Mouse (Mus musculus) stomach, embryonic 16.5 days (tissue): ENCODE measurements at regions not wholly inside any gene's neighbourhood (a gene's known extent, or its start where the extent isn't known, plus 50 kb on each side); places are given as distances from the start of the nearest gene placed in this dataset.

Experiments used
- ATAC-seq: fragments of 200-750 bp; cut with Nextera tagmentation; 2 replicates; pipeline ENCODE4 v1.8.0; 2017; ENCODE audit warnings: moderate number of reproducible peaks, moderate TSS enrichment; ENCODE audit not compliant: insufficient read depth, low FRiP score
- H3K27ac ChIP-seq: fragments of 300-500 bp; sonication (generic); 2 replicates; pipeline ENCODE4 v1.5.1; 2014; ENCODE audit warnings: low read length
- H3K27me3 ChIP-seq: fragments of 300-500 bp; sonication (generic); 2 replicates; pipeline ENCODE4 v1.6.1; 2014; ENCODE audit warnings: low read length, control low read depth, mixed read lengths; ENCODE audit not compliant: control insufficient read depth, insufficient read depth
- H3K36me3 ChIP-seq: fragments of 300-500 bp; sonication (generic); 2 replicates; pipeline ENCODE4 v1.6.1; 2014; ENCODE audit warnings: low read length; ENCODE audit not compliant: control insufficient read depth, insufficient read depth
- H3K4me1 ChIP-seq: fragments of 300-500 bp; sonication (generic); 2 replicates; pipeline ENCODE4 v1.6.1; 2014; ENCODE audit warnings: low read length, control low read depth, mixed read lengths; ENCODE audit not compliant: control insufficient read depth, insufficient read depth
- H3K4me2 ChIP-seq: fragments of 300-500 bp; sonication (generic); 2 replicates; pipeline ENCODE4 v1.6.1; 2014; ENCODE audit warnings: low read depth, low read length, mixed read lengths
- H3K4me3 ChIP-seq: fragments of 300-500 bp; sonication (generic); replicated peaks from 2 replicates; pipeline ENCODE4 v1.5.1; 2014; ENCODE audit warnings: mild to moderate bottlenecking, low read length
- H3K9ac ChIP-seq: fragments of 300-500 bp; sonication (generic); 2 replicates; pipeline ENCODE4 v1.6.1; 2014; ENCODE audit warnings: low read length
- H3K9me3 ChIP-seq: fragments of 300-500 bp; sonication (generic); replicated peaks from 2 replicates; pipeline ENCODE4 v1.6.1; 2016; ENCODE audit warnings: low read length, control low read depth; ENCODE audit not compliant: control insufficient read depth
- WGBS: fragments of 180-500 bp; shearing (Covaris S2); extraction: QIAGEN DNeasy Blood & Tissue Kit; methylation state at CpG from one replicate; pipeline ENCODE4 v1.1.7; 2014; 5-methylcytosine and 5-hydroxymethylcytosine counted together

- Histone ChIP-seq H3K4me3 (no peak overlapping the region), H3K27ac (no peak overlapping the region), H3K4me1 (no peaks in the 10 kb centered on the region), H3K27me3 (no peaks in the 10 kb centered on the region), H3K9me3 (no peaks in the 10 kb centered on the region), H3K9ac (no peak overlapping the region), H3K36me3 (no peaks in the 10 kb centered on the region), H3K4me2 (no peak overlapping the region)
- no peak for ATAC-seq
- WGBS: 88% methylated on average over 3 of the region's 3 CpGs
These were observed 95.0 kb upstream of the Slc4a7 start for GRCm38 (mm10) chr14:14607074-14607473.

GRCm38 (mm10) chr14:14612245-14612644, 89.8 kb upstream of the Slc4a7 start:
- no peaks in the 10 kb centered on the region for H3K4me1 ChIP-seq
- ATAC-seq: no peak
- no peak overlapping the region for H3K4me3 ChIP-seq
- H3K27me3 ChIP-seq: no peaks in the 10 kb centered on the region
- no peak overlapping the region for H3K4me2 ChIP-seq
- H3K9me3 ChIP-seq: no peaks in the 10 kb centered on the region
- no peak overlapping the region for H3K27ac ChIP-seq
- no peaks in the 10 kb centered on the region for H3K36me3 ChIP-seq
- H3K9ac ChIP-seq: no peak overlapping the region
- 47% methylated on average over 3 of the region's 3 CpGs for WGBS

GRCm38 (mm10) chr14:14620316-14620715, 81.8 kb upstream of the Slc4a7 start:
- H3K4me1 ChIP-seq: no peaks in the 10 kb centered on the region
- no peaks in the 10 kb centered on the region for H3K9me3 ChIP-seq
- no peak overlapping the region for H3K27ac ChIP-seq
- no peak overlapping the region for H3K4me2 ChIP-seq
- no peak overlapping the region for H3K4me3 ChIP-seq
- H3K9ac ChIP-seq: no peak overlapping the region
- whole genome bisulfite sequencing: 82% methylated on average over 5 of the region's 5 CpGs
- no peaks in the 10 kb centered on the region for H3K36me3 ChIP-seq
- ATAC-seq: no peak
- H3K27me3 ChIP-seq: no peaks in the 10 kb centered on the region

GRCm38 (mm10) chr14:14628673-14629072, 73.4 kb upstream of the Slc4a7 start:
- WGBS: 61% methylated on average over 1 of the region's 1 CpGs

GRCm38 (mm10) chr14:14631750-14632149, 70.3 kb upstream of the Slc4a7 start:
- ATAC-seq: no peak
- Histone ChIP-seq H3K4me3 (no peak overlapping the region), H3K4me1 (peaks cover 6% of the 10 kb centered on the region), H3K9me3 (no peaks in the 10 kb centered on the region), H3K36me3 (no peaks in the 10 kb centered on the region), H3K9ac (no peak overlapping the region), H3K4me2 (no peak overlapping the region), H3K27ac (no peak overlapping the region), H3K27me3 (no peaks in the 10 kb centered on the region)
- 63% methylated on average over 6 of the region's 6 CpGs for WGBS

More at GRCm38 (mm10) chr14:14628673-14629072, 73.4 kb upstream of the Slc4a7 start:
- H3K4me2 ChIP-seq: no peak overlapping the region
- no peaks in the 10 kb centered on the region for H3K9me3 ChIP-seq
- no peak overlapping the region for H3K27ac ChIP-seq
- H3K4me1 ChIP-seq: peaks cover 3% of the 10 kb centered on the region
- no peaks in the 10 kb centered on the region for H3K27me3 ChIP-seq
- no peak overlapping the region for H3K4me3 ChIP-seq
- no peak for ATAC-seq
- H3K9ac ChIP-seq: no peak overlapping the region
- no peaks in the 10 kb centered on the region for H3K36me3 ChIP-seq

- Histone ChIP-seq H3K9ac (peak overlapping the region; percentile 49; the same call in 1 of the 2 replicates), H3K4me3 (peak overlapping the region; percentile 36)
These were observed 69.6 kb upstream of the Slc4a7 start for GRCm38 (mm10) chr14:14632471-14632870.

GRCm38 (mm10) chr14:14632951-14633931, 68.8 kb upstream of the Slc4a7 start:
- Histone ChIP-seq H3K9me3 (no peaks in the 10 kb centered on the region), H3K4me1 (peaks cover 6% of the 10 kb centered on the region), H3K27ac (peak overlapping the region; percentile 60), H3K4me2 (peak overlapping the region; percentile 56), H3K4me3 (peak overlapping the region; percentile 36), H3K27me3 (no peaks in the 10 kb centered on the region), H3K9ac (peak overlapping the region; percentile 49), H3K36me3 (no peaks in the 10 kb centered on the region)
- ATAC-seq: peak; percentile 75
- 5% methylated on average over 22 of the region's 22 CpGs for WGBS

More at GRCm38 (mm10) chr14:14632471-14632870, 69.6 kb upstream of the Slc4a7 start:
- Histone ChIP-seq H3K4me1 (peaks cover 6% of the 10 kb centered on the region), H3K27ac (no peak overlapping the region), H3K9me3 (no peaks in the 10 kb centered on the region), H3K4me2 (peak overlapping the region; percentile 56), H3K36me3 (no peaks in the 10 kb centered on the region), H3K27me3 (no peaks in the 10 kb centered on the region)
- 3% methylated on average over 15 of the region's 15 CpGs for WGBS
- ATAC-seq: no peak

- no peak for ATAC-seq
These were observed 68.1 kb upstream of the Slc4a7 start for GRCm38 (mm10) chr14:14634021-14634420.

More at GRCm38 (mm10) chr14:14634021-14634420, 68.1 kb upstream of the Slc4a7 start:
- no peaks in the 10 kb centered on the region for H3K36me3 ChIP-seq
- H3K9me3 ChIP-seq: no peaks in the 10 kb centered on the region
- 39% methylated on average over 2 of the region's 2 CpGs for WGBS
- H3K4me2 ChIP-seq: peak overlapping the region; percentile 56; the same call in 1 of the 2 replicates
- no peak overlapping the region for H3K4me3 ChIP-seq
- H3K4me1 ChIP-seq: peaks cover 6% of the 10 kb centered on the region
- no peaks in the 10 kb centered on the region for H3K27me3 ChIP-seq
- no peak overlapping the region for H3K9ac ChIP-seq
- peak overlapping the region; percentile 60; the same call in 1 of the 2 replicates for H3K27ac ChIP-seq
